Mouse (Mus musculus): ENCODE measurements at regions not wholly inside any gene's neighbourhood (a gene's known extent, or its start where the extent isn't known, plus 50 kb on each side); places are given as distances from the start of the nearest gene placed in this dataset.
A peak's percentile ranks its signal among the peaks of the same experiment; 100 is the strongest.

- peak in 1 of 2 experiments; percentile 32 for DNase-seq (ENCODE audit: low read depth in 2 of 2, low spot score in 2 of 2)
Measured at GRCm38 (mm10) chr5:118879808-118880478, 319.5 kb downstream of the Med13l start.

GRCm38 (mm10) chr5:118880546-118880945, 320.1 kb downstream of the Med13l start:
- no peak for DNase-seq (ENCODE audit: low read depth in 2 of 2, low spot score in 2 of 2)

GRCm38 (mm10) chr5:118881886-118882285, 321.4 kb downstream of the Med13l start:
- no peak for DNase-seq (ENCODE audit: low read depth in 2 of 2, low spot score in 2 of 2)

- no peak for DNase-seq (ENCODE audit: low read depth in 2 of 2, low spot score in 2 of 2)
Measured at GRCm38 (mm10) chr5:118888131-118888530, 327.7 kb downstream of the Med13l start.

GRCm38 (mm10) chr5:118891131-118891530, 330.7 kb downstream of the Med13l start:
- no peak for DNase-seq (ENCODE audit: low read depth in 2 of 2, low spot score in 2 of 2)

- DNase-seq (ENCODE audit: low read depth in 2 of 2, low spot score in 2 of 2) = no peak
Measured at GRCm38 (mm10) chr5:118908224-118908623, 347.7 kb downstream of the Med13l start.

- no peak for DNase-seq (ENCODE audit: low read depth in 2 of 2, low spot score in 2 of 2)
Measured at GRCm38 (mm10) chr5:118909756-118910155, 349.3 kb downstream of the Med13l start.

GRCm38 (mm10) chr5:118914191-118914750, 353.8 kb downstream of the Med13l start:
- no peak for DNase-seq (ENCODE audit: low read depth in 2 of 2, low spot score in 2 of 2)

- DNase-seq (ENCODE audit: low read depth in 2 of 2, low spot score in 2 of 2) = no peak
Measured at GRCm38 (mm10) chr5:118923357-118923756, 362.9 kb downstream of the Med13l start.

- no peak for DNase-seq (ENCODE audit: low read depth in 2 of 2, low spot score in 2 of 2)
Measured at GRCm38 (mm10) chr5:118929037-118929436, 368.6 kb downstream of the Med13l start.

- DNase-seq (ENCODE audit: low read depth in 2 of 2, low spot score in 2 of 2) = no peak
Measured at GRCm38 (mm10) chr5:118929990-118930501, 369.6 kb downstream of the Med13l start.

GRCm38 (mm10) chr5:118939336-118940039, 379.0 kb downstream of the Med13l start:
- DNase-seq (ENCODE audit: low read depth in 2 of 2, low spot score in 2 of 2) = no peak

GRCm38 (mm10) chr5:118944256-118944655, 383.8 kb downstream of the Med13l start:
- no peak for DNase-seq (ENCODE audit: low read depth in 2 of 2, low spot score in 2 of 2)

GRCm38 (mm10) chr5:118946090-118946489, 385.6 kb downstream of the Med13l start:
- no peak for DNase-seq (ENCODE audit: low read depth in 2 of 2, low spot score in 2 of 2)

- DNase-seq (ENCODE audit: low read depth in 2 of 2, low spot score in 2 of 2) = no peak
Measured at GRCm38 (mm10) chr5:118946994-118947393, 386.5 kb downstream of the Med13l start.

- DNase-seq (ENCODE audit: low read depth in 2 of 2, low spot score in 2 of 2) = no peak
Measured at GRCm38 (mm10) chr5:118948119-118948786, 387.8 kb downstream of the Med13l start.

- no peak for DNase-seq (ENCODE audit: low read depth in 2 of 2, low spot score in 2 of 2)
Measured at GRCm38 (mm10) chr5:118951067-118951466, 390.6 kb downstream of the Med13l start.

- DNase-seq (ENCODE audit: low read depth in 2 of 2, low spot score in 2 of 2) = no peak
Measured at GRCm38 (mm10) chr5:118960521-118961001, 400.1 kb downstream of the Med13l start.

GRCm38 (mm10) chr5:118961091-118961490, 400.6 kb downstream of the Med13l start:
- DNase-seq (ENCODE audit: low read depth in 2 of 2, low spot score in 2 of 2) = no peak

GRCm38 (mm10) chr5:118962152-118962551, 401.7 kb downstream of the Med13l start:
- no peak for DNase-seq (ENCODE audit: low read depth in 2 of 2, low spot score in 2 of 2)

GRCm38 (mm10) chr5:118963001-118963400, 402.5 kb downstream of the Med13l start:
- DNase-seq (ENCODE audit: low read depth in 2 of 2, low spot score in 2 of 2) = no peak

Measured in CD8-positive naive resting alpha-beta T cell, adult 2 months (primary cell).